Mouse (Mus musculus): ENCODE results near the gene Irf7. TPM values are rescaled to one million over a fixed set of nuclear protein-coding genes. Genes with fewer than 3 reads are reported as not detected.

Irf7 gene
- polyA plus RNA-seq, 1 experiment from 2014 or later = 0.46 TPM

GRCm38 (mm10) chr7:141222126-141222467 is 44.2 kb downstream of the Irf7 start:
- DNase-seq (ENCODE audit: low spot score) (no peak), ATAC-seq (replicated peaks; ENCODE audit: insufficient number of reproducible peaks, low FRiP score, low TSS enrichment, low read depth) (0 out of 2 replicates have a peak, but pooled peaks have one; percentile 1)
- H3K36me3 ChIP-seq (replicated peaks; ENCODE audit: control insufficient read depth, insufficient read depth, low read depth, low read length) = no peaks in the 10 kb centered on the region
- H3K4me3 ChIP-seq (ENCODE audit: low read depth, low read length) = peak overlapping the region; percentile 22
- 14% methylated on average over 8 of the region's 8 CpGs for WGBS
- H3K27me3 ChIP-seq (ENCODE audit: control insufficient read depth, insufficient read depth, low read length) = no peaks in the 10 kb centered on the region
- peaks cover 6% of the 10 kb centered on the region; the same call in 1 of the 2 replicates for H3K4me1 ChIP-seq (ENCODE audit: control insufficient read depth, insufficient read depth, low read length)
- peak overlapping the region; percentile 54 for H3K4me2 ChIP-seq (ENCODE audit: low read depth, low read length)
- H3K9me3 ChIP-seq (replicated peaks; ENCODE audit: control insufficient read depth, low read length) = no peaks in the 10 kb centered on the region
- peak overlapping the region; percentile 54 for H3K9ac ChIP-seq (replicated peaks; ENCODE audit: low read length)
- H3K27ac ChIP-seq (replicated peaks; ENCODE audit: low read depth, low read length) = peak overlapping the region; percentile 59

- WGBS = 3% methylated on average over 44 of the region's 44 CpGs
- DNase-seq (ENCODE audit: low spot score) (peak; percentile 99), ATAC-seq (replicated peaks; ENCODE audit: insufficient number of reproducible peaks, low FRiP score, low TSS enrichment, low read depth) (peak; percentile 96)
- Histone ChIP-seq H3K27ac (replicated peaks; ENCODE audit: low read depth, low read length) (peak overlapping the region; percentile 59), H3K4me3 (ENCODE audit: low read depth, low read length) (peak overlapping the region; percentile 52), H3K9ac (replicated peaks; ENCODE audit: low read length) (peak overlapping the region; percentile 54), H3K27me3 (ENCODE audit: control insufficient read depth, insufficient read depth, low read length) (no peaks in the 10 kb centered on the region), H3K9me3 (replicated peaks; ENCODE audit: control insufficient read depth, low read length) (no peaks in the 10 kb centered on the region), H3K4me2 (ENCODE audit: low read depth, low read length) (peak overlapping the region; percentile 88), H3K36me3 (replicated peaks; ENCODE audit: control insufficient read depth, insufficient read depth, low read depth, low read length) (no peaks in the 10 kb centered on the region), H3K4me1 (ENCODE audit: control insufficient read depth, insufficient read depth, low read length) (peaks cover 7% of the 10 kb centered on the region; the same call in 1 of the 2 replicates)
Observed at GRCm38 (mm10) chr7:141221249-141222125, 44.8 kb downstream of the Irf7 start.

- ATAC-seq (replicated peaks; ENCODE audit: insufficient number of reproducible peaks, low FRiP score, low TSS enrichment, low read depth) = no peak
- H3K4me1 ChIP-seq (ENCODE audit: control insufficient read depth, insufficient read depth, low read length) = peaks cover 9% of the 10 kb centered on the region; the same call in 1 of the 2 replicates
- no peak overlapping the region for H3K9ac ChIP-seq (replicated peaks; ENCODE audit: low read length)
Observed at GRCm38 (mm10) chr7:141220377-141220776, 45.9 kb downstream of the Irf7 start.

GRCm38 (mm10) chr7:141219558-141220099 is 46.7 kb downstream of the Irf7 start:
- no peak overlapping the region; the same call in 1 of the 2 replicates for H3K4me2 ChIP-seq (ENCODE audit: low read depth, low read length)
- 100% methylated on average over 1 of the region's 1 CpGs for WGBS
- ATAC-seq (replicated peaks; ENCODE audit: insufficient number of reproducible peaks, low FRiP score, low TSS enrichment, low read depth) (no peak), DNase-seq (ENCODE audit: low spot score) (no peak)
- no peaks in the 10 kb centered on the region for H3K9me3 ChIP-seq (replicated peaks; ENCODE audit: control insufficient read depth, low read length)
- H3K4me3 ChIP-seq (ENCODE audit: low read depth, low read length) = no peak overlapping the region
- 0 out of 2 replicates have a peak overlapping the region, but pooled peaks have one; percentile 28 for H3K27ac ChIP-seq (replicated peaks; ENCODE audit: low read depth, low read length)
- no peaks in the 10 kb centered on the region for H3K27me3 ChIP-seq (ENCODE audit: control insufficient read depth, insufficient read depth, low read length)
- H3K36me3 ChIP-seq (replicated peaks; ENCODE audit: control insufficient read depth, insufficient read depth, low read depth, low read length) = no peaks in the 10 kb centered on the region
- peaks cover 9% of the 10 kb centered on the region; the same call in 1 of the 2 replicates for H3K4me1 ChIP-seq (ENCODE audit: control insufficient read depth, insufficient read depth, low read length)
- no peak overlapping the region for H3K9ac ChIP-seq (replicated peaks; ENCODE audit: low read length)

More at GRCm38 (mm10) chr7:141220377-141220776, 45.9 kb downstream of the Irf7 start:
- no peaks in the 10 kb centered on the region for H3K27me3 ChIP-seq (ENCODE audit: control insufficient read depth, insufficient read depth, low read length)
- no peaks in the 10 kb centered on the region for H3K9me3 ChIP-seq (replicated peaks; ENCODE audit: control insufficient read depth, low read length)
- no peak overlapping the region; the same call in 1 of the 2 replicates for H3K4me2 ChIP-seq (ENCODE audit: low read depth, low read length)
- H3K4me3 ChIP-seq (ENCODE audit: low read depth, low read length) = no peak overlapping the region
- H3K27ac ChIP-seq (replicated peaks; ENCODE audit: low read depth, low read length) = no peak overlapping the region
- no peaks in the 10 kb centered on the region for H3K36me3 ChIP-seq (replicated peaks; ENCODE audit: control insufficient read depth, insufficient read depth, low read depth, low read length)
- WGBS = 78% methylated on average over 1 of the region's 1 CpGs
- no peak for DNase-seq (ENCODE audit: low spot score)

GRCm38 (mm10) chr7:141218557-141219133 is 47.6 kb downstream of the Irf7 start:
- Histone ChIP-seq H3K27me3 (ENCODE audit: control insufficient read depth, insufficient read depth, low read length) (no peaks in the 10 kb centered on the region), H3K9me3 (replicated peaks; ENCODE audit: control insufficient read depth, low read length) (no peaks in the 10 kb centered on the region), H3K9ac (replicated peaks; ENCODE audit: low read length) (no peak overlapping the region), H3K4me3 (ENCODE audit: low read depth, low read length) (no peak overlapping the region), H3K27ac (replicated peaks; ENCODE audit: low read depth, low read length) (no peak overlapping the region), H3K4me1 (ENCODE audit: control insufficient read depth, insufficient read depth, low read length) (peaks cover 9% of the 10 kb centered on the region; the same call in 1 of the 2 replicates), H3K36me3 (replicated peaks; ENCODE audit: control insufficient read depth, insufficient read depth, low read depth, low read length) (no peaks in the 10 kb centered on the region), H3K4me2 (ENCODE audit: low read depth, low read length) (no peak overlapping the region)
- ATAC-seq (replicated peaks; ENCODE audit: insufficient number of reproducible peaks, low FRiP score, low TSS enrichment, low read depth) (no peak), DNase-seq (ENCODE audit: low spot score) (no peak)
- WGBS = 87% methylated on average over 5 of the region's 5 CpGs

GRCm38 (mm10) chr7:141218141-141218540 is 48.1 kb downstream of the Irf7 start:
- Histone ChIP-seq H3K4me1 (ENCODE audit: control insufficient read depth, insufficient read depth, low read length) (peaks cover 9% of the 10 kb centered on the region; the same call in 1 of the 2 replicates), H3K27ac (replicated peaks; ENCODE audit: low read depth, low read length) (no peak overlapping the region), H3K36me3 (replicated peaks; ENCODE audit: control insufficient read depth, insufficient read depth, low read depth, low read length) (no peaks in the 10 kb centered on the region), H3K27me3 (ENCODE audit: control insufficient read depth, insufficient read depth, low read length) (no peaks in the 10 kb centered on the region), H3K9me3 (replicated peaks; ENCODE audit: control insufficient read depth, low read length) (no peaks in the 10 kb centered on the region), H3K4me3 (ENCODE audit: low read depth, low read length) (no peak overlapping the region), H3K4me2 (ENCODE audit: low read depth, low read length) (no peak overlapping the region), H3K9ac (replicated peaks; ENCODE audit: low read length) (no peak overlapping the region)
- ATAC-seq (replicated peaks; ENCODE audit: insufficient number of reproducible peaks, low FRiP score, low TSS enrichment, low read depth) = no peak
- no peak for DNase-seq (ENCODE audit: low spot score)
- 90% methylated on average over 3 of the region's 3 CpGs for WGBS

- no peaks in the 10 kb centered on the region for H3K27me3 ChIP-seq (ENCODE audit: control insufficient read depth, insufficient read depth, low read length)
- DNase-seq (ENCODE audit: low spot score) = no peak
- peaks cover 9% of the 10 kb centered on the region; the same call in 1 of the 2 replicates for H3K4me1 ChIP-seq (ENCODE audit: control insufficient read depth, insufficient read depth, low read length)
- no peak overlapping the region for H3K9ac ChIP-seq (replicated peaks; ENCODE audit: low read length)
- H3K4me2 ChIP-seq (ENCODE audit: low read depth, low read length) = no peak overlapping the region
- no peak overlapping the region for H3K27ac ChIP-seq (replicated peaks; ENCODE audit: low read depth, low read length)
- no peaks in the 10 kb centered on the region for H3K36me3 ChIP-seq (replicated peaks; ENCODE audit: control insufficient read depth, insufficient read depth, low read depth, low read length)
- ATAC-seq (replicated peaks; ENCODE audit: insufficient number of reproducible peaks, low FRiP score, low TSS enrichment, low read depth) = no peak
- WGBS = 90% methylated on average over 17 of the region's 17 CpGs
- H3K4me3 ChIP-seq (ENCODE audit: low read depth, low read length) = no peak overlapping the region
- H3K9me3 ChIP-seq (replicated peaks; ENCODE audit: control insufficient read depth, low read length) = no peaks in the 10 kb centered on the region
Observed at GRCm38 (mm10) chr7:141217343-141218013, 48.8 kb downstream of the Irf7 start.

Data from embryonic facial prominence, embryonic 11.5 days (tissue).